Mouse (Mus musculus): ENCODE results near the gene Dmwd. TPM values are rescaled to one million over a fixed set of nuclear protein-coding genes. Genes with fewer than 3 reads are reported as not detected.

Dmwd gene
- total and polyA plus RNA-seq, 3 experiments, result 47.8 to 70.9 (median 54.9) TPM

DNA sequence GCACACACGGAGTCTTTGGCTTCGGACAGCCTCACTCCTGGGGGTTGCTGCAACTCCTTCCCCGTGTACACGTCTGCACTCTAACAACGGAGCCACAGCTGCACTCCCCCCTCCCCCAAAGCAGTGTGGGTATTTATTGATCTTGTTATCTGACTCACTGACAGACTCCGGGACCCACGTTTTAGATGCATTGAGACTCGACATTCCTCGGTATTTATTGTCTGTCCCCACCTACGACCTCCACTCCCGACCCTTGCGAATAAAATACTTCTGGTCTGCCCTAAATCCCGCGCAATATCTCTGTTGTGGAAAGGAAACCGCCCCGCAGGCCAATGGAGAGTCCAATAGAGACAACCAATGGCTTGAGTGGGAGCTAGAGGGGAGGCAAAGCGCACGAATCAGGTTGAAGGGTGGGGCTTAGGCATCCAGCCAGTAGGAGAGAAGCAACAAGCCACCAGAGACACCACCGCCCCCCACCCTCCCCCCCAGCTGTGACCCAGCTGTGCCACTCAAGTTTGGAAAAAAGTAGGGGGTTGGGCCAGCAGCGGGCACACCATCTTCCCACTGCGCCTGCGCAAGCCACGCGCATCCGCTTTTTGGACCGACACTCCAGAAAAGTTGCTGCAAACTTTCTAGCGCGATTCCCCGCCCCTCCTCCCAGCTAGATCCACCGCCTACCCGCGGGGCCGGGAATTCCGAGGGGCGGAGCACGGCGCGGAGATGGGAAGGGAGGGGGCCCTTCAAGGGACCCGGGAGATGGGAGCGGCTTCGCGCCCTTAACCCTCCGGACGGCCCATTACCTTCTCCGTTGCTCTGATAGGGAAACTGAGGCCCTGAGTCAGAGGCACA is 17.7 kb downstream of the Dmwd start:
- intact Hi-C loops (cut with DNase I), result loop anchor here (1.0 kb wide), 1 partner anchor 25 kb away; no protein-coding TSS in a partner anchor
- H3K27ac ChIP-seq, result peak overlapping the region; percentile 96
- peak overlapping the region; percentile 89 for H3K9ac ChIP-seq (ENCODE audit: low read depth, low read length)
- H3K79me2 ChIP-seq (replicated peaks; ENCODE audit: control insufficient read depth, insufficient read depth, low read length), result no peaks in the 10 kb centered on the region
- peaks cover 6% of the 10 kb centered on the region for H3K4me1 ChIP-seq (ENCODE audit: control insufficient read depth, insufficient read depth, low read length)
- DNase-seq, result peak; percentile 96 to 98
- no peaks in the 10 kb centered on the region; the same call in 1 of the 2 replicates for H3K36me3 ChIP-seq (ENCODE audit: control insufficient read depth, insufficient read depth, low read length)
- under 1% methylated on average over 45 of the region's 45 CpGs for WGBS
- TF ChIP-seq POLR2A (IDR thresholded peaks at IDR 0.05; ENCODE audit: insufficient read depth, low read depth, low read length), result peak; percentile 83
- TF ChIP-seq CTCF (IDR thresholded peaks at IDR 0.05), result no peak
- peak; percentile 66; the same call in 1 of the 2 replicates for TF ChIP-seq EP300 (IDR thresholded peaks at IDR 0.05; ENCODE audit: insufficient read depth, low read depth, low read length)
- H3K27me3 ChIP-seq (ENCODE audit: control insufficient read depth, insufficient read depth, low read length), result no peaks in the 10 kb centered on the region
- peak overlapping the region; percentile 85 for H3K4me3 ChIP-seq

DNA sequence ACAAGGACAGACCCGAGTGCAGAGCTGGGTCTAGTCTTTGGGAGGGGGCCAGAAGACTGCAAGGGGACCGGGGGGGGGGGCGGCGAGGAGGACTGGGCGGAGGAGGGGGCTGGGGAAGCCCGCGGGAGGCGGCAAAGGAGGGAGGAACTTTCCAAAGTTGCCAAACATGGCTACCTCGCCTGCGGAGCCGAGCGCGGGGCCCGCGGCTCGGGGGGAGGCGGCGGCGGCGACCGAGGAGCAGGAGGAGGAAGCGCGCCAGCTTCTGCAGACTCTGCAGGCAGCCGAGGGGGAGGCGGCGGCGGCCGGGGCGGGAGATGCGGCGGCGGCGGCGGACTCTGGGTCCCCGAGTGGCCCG is 18.4 kb downstream of the Dmwd start, which contains the start of gene Six5:
Six5 (plus strand) TSS at position 124 of the 355 bp plus-strand sequence.
- 2% methylated on average over 28 of the region's 36 CpGs for WGBS
- peak within 1 kb of the TSS; percentile 89 for H3K9ac ChIP-seq (ENCODE audit: low read depth, low read length)
- peak within 1 kb of the TSS; percentile 96 for H3K27ac ChIP-seq
- peak in 1 of 2 experiments; percentile 73 for DNase-seq
- intact Hi-C loops (cut with DNase I), result no loop called here
- H3K4me1 ChIP-seq (ENCODE audit: control insufficient read depth, insufficient read depth, low read length), result peaks cover 6% of the 10 kb centered on the region
- H3K4me3 ChIP-seq, result peak within 1 kb of the TSS; percentile 85
- no peaks in the 10 kb centered on the region; the same call in 1 of the 2 replicates for H3K36me3 ChIP-seq (ENCODE audit: control insufficient read depth, insufficient read depth, low read length)
- no peaks in the 10 kb centered on the region for H3K27me3 ChIP-seq (ENCODE audit: control insufficient read depth, insufficient read depth, low read length)
- H3K79me2 ChIP-seq (replicated peaks; ENCODE audit: control insufficient read depth, insufficient read depth, low read length), result no peaks in the 10 kb centered on the region
- TF ChIP-seq POLR2A (IDR thresholded peaks at IDR 0.05; ENCODE audit: insufficient read depth, low read depth, low read length), result no peak
- TF ChIP-seq EP300 (IDR thresholded peaks at IDR 0.05; ENCODE audit: insufficient read depth, low read depth, low read length), result no peak
- no peak for TF ChIP-seq CTCF (IDR thresholded peaks at IDR 0.05)

DNA sequence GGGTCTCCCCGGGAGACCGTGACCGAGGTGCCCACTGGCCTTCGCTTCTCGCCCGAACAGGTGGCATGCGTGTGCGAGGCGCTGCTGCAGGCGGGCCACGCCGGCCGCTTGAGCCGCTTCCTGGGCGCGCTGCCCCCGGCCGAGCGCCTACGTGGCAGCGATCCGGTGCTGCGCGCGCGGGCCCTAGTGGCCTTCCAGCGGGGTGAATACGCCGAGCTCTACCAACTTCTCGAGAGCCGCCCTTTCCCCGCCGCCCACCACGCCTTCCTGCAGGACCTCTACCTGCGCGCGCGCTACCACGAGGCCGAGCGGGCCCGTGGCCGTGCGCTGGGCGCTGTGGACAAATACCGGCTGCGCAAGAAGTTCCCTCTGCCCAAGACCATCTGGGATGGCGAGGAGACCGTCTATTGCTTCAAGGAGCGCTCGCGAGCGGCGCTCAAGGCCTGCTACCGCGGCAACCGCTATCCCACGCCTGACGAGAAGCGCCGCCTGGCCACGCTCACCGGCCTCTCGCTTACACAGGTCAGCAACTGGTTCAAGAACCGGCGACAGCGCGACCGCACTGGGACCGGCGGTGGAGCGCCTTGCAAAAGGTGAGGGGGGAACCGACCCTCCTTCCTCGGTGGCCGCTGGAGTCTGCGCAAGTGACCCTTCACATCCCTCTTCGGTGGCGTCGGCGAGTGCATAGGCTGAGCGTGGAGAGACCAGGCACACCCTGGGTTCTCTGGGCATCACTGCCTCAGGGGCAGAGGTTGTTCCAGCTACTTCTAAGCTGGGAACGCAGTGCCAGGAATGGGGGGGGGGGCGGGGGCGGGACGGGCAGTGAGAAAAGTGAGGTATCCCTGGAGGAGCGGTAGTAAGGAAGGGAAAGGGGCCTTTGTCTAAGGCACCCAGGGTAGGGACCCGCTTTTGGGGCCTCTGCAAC is 19.1 kb downstream of the Dmwd start:
- intact Hi-C loops (cut with DNase I), result no loop called here
- Histone ChIP-seq H3K4me1 (ENCODE audit: control insufficient read depth, insufficient read depth, low read length) (peaks cover 6% of the 10 kb centered on the region), H3K79me2 (replicated peaks; ENCODE audit: control insufficient read depth, insufficient read depth, low read length) (no peaks in the 10 kb centered on the region), H3K4me3 (peak overlapping the region; percentile 85), H3K27ac (peak overlapping the region; percentile 96), H3K27me3 (ENCODE audit: control insufficient read depth, insufficient read depth, low read length) (no peaks in the 10 kb centered on the region), H3K9ac (ENCODE audit: low read depth, low read length) (peak overlapping the region; percentile 89), H3K36me3 (ENCODE audit: control insufficient read depth, insufficient read depth, low read length) (no peaks in the 10 kb centered on the region; the same call in 1 of the 2 replicates)
- under 1% methylated on average over 85 of the region's 87 CpGs for WGBS
- TF ChIP-seq CTCF (IDR thresholded peaks at IDR 0.05) (no peak), EP300 (IDR thresholded peaks at IDR 0.05; ENCODE audit: insufficient read depth, low read depth, low read length) (no peak), POLR2A (IDR thresholded peaks at IDR 0.05; ENCODE audit: insufficient read depth, low read depth, low read length) (no peak; the same call in 1 of the 2 replicates)
- peak; percentile 71 to 75 for DNase-seq

DNA sequence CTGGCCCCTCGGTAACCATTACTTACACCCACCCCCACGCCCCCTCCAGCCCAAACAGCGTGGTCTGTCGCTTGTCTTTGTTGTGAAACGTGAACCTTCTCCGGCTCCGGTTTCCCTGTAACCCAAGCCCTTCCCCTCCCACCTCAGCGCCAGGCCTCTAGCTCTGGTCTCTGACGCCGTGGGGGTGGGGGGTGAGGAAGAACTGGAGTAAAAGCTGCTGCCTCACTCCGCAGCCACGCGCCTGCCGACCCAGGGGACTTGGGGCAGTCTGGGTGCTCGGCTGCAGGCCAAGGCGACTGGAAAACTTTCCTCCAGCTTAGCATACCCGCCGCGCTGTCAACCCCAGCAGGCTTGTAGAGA is 19.7 kb downstream of the Dmwd start:
- H3K9ac ChIP-seq (ENCODE audit: low read depth, low read length), result peak overlapping the region; percentile 4
- H3K27me3 ChIP-seq (ENCODE audit: control insufficient read depth, insufficient read depth, low read length), result no peaks in the 10 kb centered on the region
- DNase-seq, result peak in 1 of 2 experiments; percentile 70
- peak overlapping the region; percentile 96 for H3K27ac ChIP-seq
- WGBS, result under 1% methylated on average over 19 of the region's 19 CpGs
- peak overlapping the region; percentile 85 for H3K4me3 ChIP-seq
- H3K79me2 ChIP-seq (replicated peaks; ENCODE audit: control insufficient read depth, insufficient read depth, low read length), result no peaks in the 10 kb centered on the region
- H3K36me3 ChIP-seq (ENCODE audit: control insufficient read depth, insufficient read depth, low read length), result no peaks in the 10 kb centered on the region
- intact Hi-C loops (cut with DNase I), result no loop called here
- TF ChIP-seq POLR2A (IDR thresholded peaks at IDR 0.05; ENCODE audit: insufficient read depth, low read depth, low read length) (no peak), EP300 (IDR thresholded peaks at IDR 0.05; ENCODE audit: insufficient read depth, low read depth, low read length) (no peak), CTCF (IDR thresholded peaks at IDR 0.05) (no peak)
- H3K4me1 ChIP-seq (ENCODE audit: control insufficient read depth, insufficient read depth, low read length), result peaks cover 7% of the 10 kb centered on the region

DNA sequence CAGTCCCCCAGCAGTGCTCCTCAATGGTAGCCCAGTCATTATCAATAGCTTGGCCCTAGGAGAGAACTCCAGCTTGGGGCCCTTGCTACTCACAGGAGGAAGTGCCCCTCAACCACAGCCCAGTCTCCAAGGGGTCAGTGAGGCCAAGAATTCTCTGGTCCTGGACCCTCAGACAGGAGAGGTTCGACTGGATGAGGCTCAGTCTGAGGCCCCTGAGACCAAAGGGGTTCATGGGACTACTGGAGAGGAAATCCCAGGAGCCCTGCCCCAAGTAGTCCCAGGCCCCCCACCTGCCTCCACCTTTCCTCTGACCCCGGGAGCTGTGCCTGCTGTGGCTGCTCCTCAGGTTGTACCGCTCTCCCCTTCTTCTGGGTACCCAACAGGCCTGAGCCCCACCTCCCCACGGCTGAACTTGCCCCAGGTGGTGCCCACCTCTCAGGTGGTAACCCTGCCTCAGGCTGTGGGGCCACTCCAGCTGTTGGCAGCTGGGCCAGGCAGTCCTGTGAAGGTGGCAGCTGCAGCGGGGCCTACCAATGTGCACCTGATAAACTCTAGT is 20.5 kb downstream of the Dmwd start:
- 66% methylated on average over 5 of the region's 5 CpGs for WGBS
- intact Hi-C loops (cut with DNase I), result no loop called here
- Histone ChIP-seq H3K79me2 (replicated peaks; ENCODE audit: control insufficient read depth, insufficient read depth, low read length) (no peaks in the 10 kb centered on the region), H3K36me3 (ENCODE audit: control insufficient read depth, insufficient read depth, low read length) (no peaks in the 10 kb centered on the region), H3K27ac (no peak overlapping the region; the same call in 1 of the 2 replicates), H3K4me1 (ENCODE audit: control insufficient read depth, insufficient read depth, low read length) (peaks cover 7% of the 10 kb centered on the region), H3K4me3 (no peak overlapping the region), H3K27me3 (ENCODE audit: control insufficient read depth, insufficient read depth, low read length) (no peaks in the 10 kb centered on the region), H3K9ac (ENCODE audit: low read depth, low read length) (no peak overlapping the region)
- no peak for TF ChIP-seq EP300 (IDR thresholded peaks at IDR 0.05; ENCODE audit: insufficient read depth, low read depth, low read length)
- no peak for TF ChIP-seq POLR2A (IDR thresholded peaks at IDR 0.05; ENCODE audit: insufficient read depth, low read depth, low read length)
- no peak for TF ChIP-seq CTCF (IDR thresholded peaks at IDR 0.05)
- no peak for DNase-seq
